Mouse (Mus musculus) CH12.LX (cell line): ENCODE measurements around the gene Gapdhs. TPM values are rescaled to one million over a fixed set of nuclear protein-coding genes. Genes with fewer than 3 reads are reported as not detected.

Source experiments
- DNase-seq: peaks from one replicate; pipeline ENCODE4 v3.0.0-alpha.2; 2013; ENCODE audit errors: extremely low read depth
- H3K27ac ChIP-seq: 2 replicates; pipeline ENCODE4 v1.5.1; 2012; ENCODE audit warnings: low read depth, mild to moderate bottlenecking, control low read depth, moderate library complexity; ENCODE audit not compliant: insufficient read depth
- H3K27me3 ChIP-seq: replicated peaks from 2 replicates; pipeline ENCODE3; 2012; ENCODE audit warnings: inconsistent platforms
- H3K36me3 ChIP-seq, 2 experiments: replicated peaks in 1 of 2; 2 replicates each; pipeline versions ENCODE3 to v1.6.1; 2012; ENCODE audit warnings: inconsistent platforms in 1 of 2, low read length in 1 of 2, mild to moderate bottlenecking in 1 of 2, mixed read lengths in 1 of 2, moderate library complexity in 1 of 2; ENCODE audit not compliant: control insufficient read depth in 1 of 2, insufficient read depth in 1 of 2
- H3K4me1 ChIP-seq, 2 experiments: 2 replicates each; pipeline ENCODE4 v1.6.1; 2012; ENCODE audit warnings: inconsistent platforms in 1 of 2, moderate library complexity in 1 of 2; ENCODE audit not compliant: insufficient read depth in 2 of 2, control insufficient read depth in 1 of 2
- H3K4me2 ChIP-seq: 2 replicates; pipeline ENCODE4 v1.6.1; 2012; ENCODE audit warnings: low read depth, mild to moderate bottlenecking, control low read depth; ENCODE audit not compliant: poor library complexity, insufficient read depth, severe bottlenecking
- H3K4me3 ChIP-seq, 3 experiments: fragments of 150-350 bp in 1 of 3; sonication (generic) in 1 of 3; replicated peaks in 1 of 3; 2 replicates each; pipeline versions ENCODE3 to v1.5.1; 2011 to 2012; ENCODE audit warnings: low read depth in 2 of 3, low read length in 2 of 3, mild to moderate bottlenecking in 2 of 3, moderate library complexity in 2 of 3, control low read depth in 1 of 3, improper control_type of control experiment in 1 of 3, inconsistent platforms in 1 of 3, mixed read lengths in 1 of 3; ENCODE audit not compliant: poor library complexity in 1 of 3
- H3K79me2 ChIP-seq: replicated peaks from 2 replicates; pipeline ENCODE4 v1.6.1; 2012; ENCODE audit warnings: mild to moderate bottlenecking, moderate library complexity; ENCODE audit not compliant: control insufficient read depth, poor library complexity, insufficient read depth, severe bottlenecking; ENCODE audit errors: extremely low read depth
- H3K9ac ChIP-seq: 2 replicates; pipeline ENCODE4 v1.6.1; 2012; ENCODE audit warnings: low read depth, mild to moderate bottlenecking, control low read depth, moderate library complexity; ENCODE audit not compliant: insufficient read depth
- H3K9me3 ChIP-seq: replicated peaks from 2 replicates; pipeline ENCODE3; 2012; ENCODE audit warnings: low read length, inconsistent platforms, mixed read lengths
- BHLHE40 ChIP-seq: IDR thresholded peaks from 2 replicates; pipeline ENCODE4 v1.6.1; 2011; ENCODE audit warnings: mild to moderate bottlenecking, low read depth, low read length, improper control_type of control experiment
- CHD1 ChIP-seq: IDR thresholded peaks from 2 replicates; pipeline ENCODE4 v1.6.1; 2012; ENCODE audit warnings: low read depth, low read length, improper control_type of control experiment, inconsistent platforms
- CHD2 ChIP-seq: IDR thresholded peaks from 2 replicates; pipeline ENCODE4 v1.6.1; 2011; ENCODE audit warnings: low read length, improper control_type of control experiment
- CTCF ChIP-seq, 2 experiments: IDR thresholded peaks in 1 of 2; conservative IDR thresholded peaks in 1 of 2; 2 replicates each; pipeline ENCODE4 v1.5.1; 2011 to 2012; ENCODE audit warnings: low read depth in 2 of 2, low read length in 2 of 2, improper control_type of control experiment in 1 of 2, inconsistent platforms in 1 of 2, mild to moderate bottlenecking in 1 of 2, moderate library complexity in 1 of 2
- ELF1 ChIP-seq: IDR thresholded peaks from 2 replicates; pipeline ENCODE4 v1.6.1; 2014; ENCODE audit warnings: low read depth, mild to moderate bottlenecking, inconsistent platforms, low read length, improper control_type of control experiment
- EP300 ChIP-seq: IDR thresholded peaks from 2 replicates; pipeline ENCODE4 v1.6.1; 2011; ENCODE audit warnings: low read length, improper control_type of control experiment
- ETS1 ChIP-seq: conservative IDR thresholded peaks from 2 replicates; pipeline ENCODE4 v1.6.1; 2012; ENCODE audit warnings: low read depth, mild to moderate bottlenecking, inconsistent platforms, low read length, improper control_type of control experiment, moderate library complexity
- GABPA ChIP-seq: IDR thresholded peaks from 2 replicates; pipeline ENCODE4 v1.6.1; 2012; ENCODE audit warnings: low read depth, low read length, improper control_type of control experiment, inconsistent platforms; ENCODE audit not compliant: insufficient replicate concordance
- IRF4 ChIP-seq: IDR thresholded peaks from 2 replicates; pipeline ENCODE4 v1.6.1; 2014; ENCODE audit warnings: low read depth, mild to moderate bottlenecking, inconsistent platforms, low read length, improper control_type of control experiment
- KAT2A ChIP-seq: IDR thresholded peaks from 2 replicates; pipeline ENCODE4 v1.6.1; 2012; ENCODE audit warnings: low read length, improper control_type of control experiment, inconsistent platforms; ENCODE audit not compliant: insufficient replicate concordance
- MAFK ChIP-seq: IDR thresholded peaks from 2 replicates; pipeline ENCODE4 v1.6.1; 2011; ENCODE audit warnings: low read length, improper control_type of control experiment; ENCODE audit not compliant: insufficient replicate concordance
- MAZ ChIP-seq: IDR thresholded peaks from 2 replicates; pipeline ENCODE4 v1.6.1; 2012; ENCODE audit warnings: low read depth, mild to moderate bottlenecking, inconsistent platforms, low read length, improper control_type of control experiment, moderate library complexity
- MEF2A ChIP-seq: IDR thresholded peaks from 2 replicates; pipeline ENCODE4 v1.6.1; 2014; ENCODE audit warnings: low read depth, mild to moderate bottlenecking, inconsistent platforms, low read length, improper control_type of control experiment, borderline replicate concordance
- MYC ChIP-seq: IDR thresholded peaks from 2 replicates; pipeline ENCODE4 v1.6.1; 2011; ENCODE audit warnings: low read depth, mild to moderate bottlenecking, improper control_type of control experiment, low read length
- NELFE ChIP-seq: IDR thresholded peaks from 2 replicates; pipeline ENCODE4 v1.6.1; 2011; ENCODE audit warnings: low read depth, low read length, improper control_type of control experiment
- POLR2A ChIP-seq: IDR thresholded peaks from 2 replicates; pipeline ENCODE4 v1.6.1; 2011; ENCODE audit warnings: low read depth, mild to moderate bottlenecking, improper control_type of control experiment, low read length
- RAD21 ChIP-seq: IDR thresholded peaks from 2 replicates; pipeline ENCODE4 v1.6.1; 2011; ENCODE audit warnings: low read depth, mild to moderate bottlenecking, low read length, improper control_type of control experiment, moderate library complexity
- RCOR1 ChIP-seq: conservative IDR thresholded peaks from 2 replicates; pipeline ENCODE4 v1.6.1; 2012; ENCODE audit warnings: low read depth, mild to moderate bottlenecking, inconsistent platforms, low read length, improper control_type of control experiment
- SIN3A ChIP-seq: IDR thresholded peaks from 2 replicates; pipeline ENCODE4 v1.6.1; 2012; ENCODE audit warnings: low read length, improper control_type of control experiment, inconsistent platforms
- TBP ChIP-seq: conservative IDR thresholded peaks from 2 replicates; pipeline ENCODE4 v1.6.1; 2011; ENCODE audit warnings: low read depth, low read length, improper control_type of control experiment
- TCF12 ChIP-seq: IDR thresholded peaks from 2 replicates; pipeline ENCODE4 v1.6.1; 2014; ENCODE audit warnings: low read depth, mild to moderate bottlenecking, inconsistent platforms, low read length, improper control_type of control experiment
- UBTF ChIP-seq: IDR thresholded peaks from 2 replicates; pipeline ENCODE4 v1.6.1; 2012; ENCODE audit warnings: low read depth, mild to moderate bottlenecking, inconsistent platforms, low read length, improper control_type of control experiment, moderate library complexity
- ZNF384 ChIP-seq: IDR thresholded peaks from 2 replicates; pipeline ENCODE4 v1.6.1; 2012; ENCODE audit warnings: low read depth, low read length, improper control_type of control experiment, inconsistent platforms
- dilution Hi-C: fragments of 300-500 bp; cut with MboI; formaldehyde crosslinking; loops from 2 replicates; pipeline ENCODE4 v1.14.3; 2020; ENCODE audit warnings: low sequenced_read_pairs; ENCODE audit not compliant: extremely low pct_unique_long_range_greater_than_20kb, extremely low pct_ligation_motif_present
- in situ Hi-C: fragments of 300-500 bp; cut with MboI; formaldehyde crosslinking; loops from 3 replicates; pipeline ENCODE4 v1.14.3; 2019; ENCODE audit warnings: low sequenced_read_pairs, low pct_ligation_motif_present, low pct_unique_long_range_greater_than_20kb, mixed read lengths
- polyA plus RNA-seq: library from polyadenylated mRNA; unstranded; fragments of >175 nt; gene quantifications from 2 replicates; pipeline ENCODE4 v1.2.1, GENCODE M21; 2012; ENCODE audit warnings: low read depth; ENCODE audit not compliant: insufficient read length
- total RNA-seq, 2 experiments: library from RNA; depleted of rRNA; stranded (reverse); fragments of 300-350 nt in 1 of 2; fragments of >200 nt in 1 of 2; gene quantifications; 2 replicates each; pipeline ENCODE4 v1.2.3; 2012 to 2014

Gapdhs gene
- total and polyA plus RNA-seq, 3 experiments = 0.89 to 1.7 TPM; not detected in 1

DNA sequence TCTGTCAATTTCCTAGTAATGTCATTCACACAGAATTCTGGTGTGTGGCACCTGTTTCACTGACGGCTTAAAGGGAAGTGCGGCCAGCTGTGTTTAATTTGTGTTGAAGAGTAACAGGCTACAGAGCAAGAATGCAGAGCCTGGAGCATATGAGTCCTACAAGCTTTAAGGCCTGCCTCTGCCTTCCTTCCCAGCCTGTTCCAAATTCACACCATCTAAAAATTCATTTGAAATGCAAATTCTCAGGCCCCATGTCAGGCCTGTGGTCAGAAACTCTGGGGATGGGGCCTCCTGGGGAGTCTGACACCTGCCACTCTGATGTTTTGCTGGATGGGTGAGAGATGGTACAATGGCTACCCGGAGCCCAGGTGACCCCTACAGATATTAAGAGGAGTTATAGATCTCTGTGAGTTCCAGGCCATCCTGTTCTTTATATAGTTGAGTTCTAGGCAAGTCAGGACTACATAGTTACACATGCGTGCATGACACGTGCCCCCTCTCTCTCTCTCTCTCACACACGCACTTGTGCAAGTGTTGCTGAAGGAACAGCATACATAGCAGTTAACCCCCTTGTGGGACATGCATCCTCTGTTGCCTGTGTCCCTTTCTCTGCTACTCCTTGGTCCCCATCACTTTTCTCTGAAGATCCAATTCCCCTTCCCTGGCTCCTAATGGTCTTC, 20.1 kb downstream of the Gapdhs start:
- Histone ChIP-seq H3K9ac (no peak overlapping the region), H3K27me3 (no peaks in the 10 kb centered on the region)
- TF ChIP-seq SIN3A (0 out of 2 replicates have a peak, but pooled peaks have one; percentile 32), NELFE (no peak), TBP (peak; percentile 51; the same call in 1 of the 2 replicates), MEF2A (peak; percentile 35; the same call in 1 of the 2 replicates), MYC (no peak), RCOR1 (no peak), CHD1 (no peak), UBTF (no peak), GABPA (no peak), TCF12 (peak; percentile 74), CTCF (conservative IDR thresholded peaks at IDR 0.05 in 1 of 2, IDR thresholded peaks at IDR 0.05 in 1 of 2; ENCODE audit: low read depth in 2 of 2, low read length in 2 of 2) (no peak), IRF4 (0 out of 2 replicates have a peak, but pooled peaks have one; percentile 4), KAT2A (no peak), BHLHE40 (peak; percentile 82), MAZ (no peak), EP300 (peak; percentile 60; the same call in 1 of the 2 replicates), ETS1 (no peak), ELF1 (no peak), RAD21 (no peak)
- TF ChIP-seq, all 38 proteins: peak for 7
- Histone ChIP-seq H3K79me2 (no peaks in the 10 kb centered on the region), H3K4me2 (peak overlapping the region; percentile 51), H3K27ac (peak overlapping the region; percentile 43; the same call in 1 of the 2 replicates), H3K36me3 (peaks cover 8 to 36% of the 10 kb centered on the region in 2 experiments), H3K4me1 (peaks cover 36 to 54% of the 10 kb centered on the region in 2 experiments), H3K9me3 (no peaks in the 10 kb centered on the region), H3K4me3 (no peak overlapping the region)
- DNase-seq = peak; percentile 61
- in situ Hi-C loops = no loop called here
- dilution Hi-C loops = no loop called here

- in situ Hi-C loops = no loop called here
- TF ChIP-seq CHD1 (no peak), ELF1 (no peak), MAFK (no peak), CHD2 (no peak), POLR2A (no peak), ZNF384 (no peak)
- dilution Hi-C loops = no loop called here
- H3K4me1 ChIP-seq = peaks cover 29 to 41% of the 10 kb centered on the region in 2 experiments
- H3K27me3 ChIP-seq = no peaks in the 10 kb centered on the region
- no peak overlapping the region for H3K4me2 ChIP-seq
- H3K4me3 ChIP-seq = no peak overlapping the region
- H3K27ac ChIP-seq = no peak overlapping the region
- H3K36me3 ChIP-seq = peaks cover 0 to 17% of the 10 kb centered on the region in 2 experiments
- no peak overlapping the region for H3K9ac ChIP-seq
- no peak for DNase-seq
- H3K9me3 ChIP-seq = no peaks in the 10 kb centered on the region
- H3K79me2 ChIP-seq = no peaks in the 10 kb centered on the region
These were observed 22.2 kb downstream of the Gapdhs start for GRCm38 (mm10) chr7:30721286-30721685.
